Mouse (Mus musculus) neutrophil, adult 5-6 weeks (primary cell): Measurements from ENCODE around the gene Dynlrb2. TPM values are rescaled to one million over a fixed set of nuclear protein-coding genes. Genes with fewer than 3 reads are reported as not detected.

Experiments used
- ATAC-seq: fragments of 151-379, 151-347 bp; 2 replicates; pipeline ENCODE4 v1.8.0; 2017; ENCODE audit warnings: mild to moderate bottlenecking, moderate TSS enrichment; ENCODE audit not compliant: insufficient number of reproducible peaks, poor library complexity, low FRiP score, severe bottlenecking; ENCODE audit errors: extremely low read depth
- total RNA-seq: library from RNA; stranded (forward); fragments of 200-1000 nt; gene quantifications from 2 replicates; pipeline ENCODE4 v1.2.3, GENCODE M21; 2017

Dynlrb2 gene
- total RNA-seq, 1 experiment from 2014 or later, result 1.0 TPM

DNA sequence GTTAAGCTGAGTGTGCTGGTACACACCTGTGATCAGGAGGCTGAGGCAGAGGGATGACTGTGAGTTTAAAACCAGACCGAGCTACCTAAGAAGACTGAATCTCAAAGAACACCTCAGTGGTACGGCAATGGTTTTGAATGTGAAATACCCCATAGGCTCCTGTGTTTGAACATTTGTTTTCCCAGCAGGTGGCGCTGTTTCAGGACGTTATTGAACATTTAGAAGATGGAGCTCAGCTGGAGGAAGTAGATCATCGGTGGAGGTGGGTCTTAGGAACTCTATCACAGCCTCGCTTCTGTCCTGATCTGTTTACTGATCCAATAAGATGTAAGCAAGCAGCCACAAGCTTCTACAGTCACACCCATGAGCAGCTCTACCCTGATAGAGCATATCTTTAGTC lies 28.3 kb downstream of the Dynlrb2 start:
- no peak for ATAC-seq

- no peak for ATAC-seq
These were observed 32.0 kb downstream of the Dynlrb2 start for GRCm38 (mm10) chr8:116536786-116537185.

- ATAC-seq, result no peak
These were observed 34.0 kb downstream of the Dynlrb2 start for GRCm38 (mm10) chr8:116538763-116539162.

DNA sequence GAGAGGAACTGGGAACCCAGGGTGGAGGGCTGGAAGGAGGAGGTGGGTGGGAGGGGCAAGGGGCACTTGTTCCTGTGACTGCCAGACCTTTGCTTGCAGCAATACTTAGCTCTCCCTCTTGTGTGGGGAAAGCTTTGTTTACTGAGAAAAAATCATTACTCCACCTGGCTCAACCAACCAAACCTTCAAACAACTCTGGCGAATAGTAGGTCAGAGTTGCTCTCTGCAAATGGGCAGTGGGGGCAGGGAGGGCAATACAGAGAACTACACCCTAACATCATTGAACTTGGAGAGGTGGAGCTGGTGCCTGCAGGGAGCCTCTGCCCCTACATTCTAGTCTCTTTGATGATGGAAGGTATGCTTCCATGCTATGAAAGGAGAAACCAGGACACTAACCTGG lies 35.4 kb downstream of the Dynlrb2 start:
- no peak for ATAC-seq

DNA sequence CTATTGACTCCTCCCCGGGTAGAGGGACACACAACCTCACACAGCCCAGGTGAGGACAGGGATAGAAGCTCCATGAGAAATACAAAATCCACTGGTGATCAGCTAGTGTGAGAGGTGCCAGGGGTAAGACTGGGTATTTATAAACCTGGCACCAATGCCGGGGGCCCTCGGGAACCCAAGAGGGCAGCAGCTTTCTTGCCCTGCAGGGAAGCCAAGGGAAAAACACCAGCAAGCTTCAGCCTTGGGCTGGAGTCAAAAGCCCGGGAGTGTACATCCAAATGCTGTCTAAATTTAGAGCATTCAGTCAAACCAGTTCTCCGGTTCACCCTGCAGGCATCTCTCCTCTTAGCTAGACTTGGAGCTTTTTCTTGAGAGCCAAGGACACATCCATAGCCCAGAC lies 38.1 kb downstream of the Dynlrb2 start:
- ATAC-seq, result no peak

DNA sequence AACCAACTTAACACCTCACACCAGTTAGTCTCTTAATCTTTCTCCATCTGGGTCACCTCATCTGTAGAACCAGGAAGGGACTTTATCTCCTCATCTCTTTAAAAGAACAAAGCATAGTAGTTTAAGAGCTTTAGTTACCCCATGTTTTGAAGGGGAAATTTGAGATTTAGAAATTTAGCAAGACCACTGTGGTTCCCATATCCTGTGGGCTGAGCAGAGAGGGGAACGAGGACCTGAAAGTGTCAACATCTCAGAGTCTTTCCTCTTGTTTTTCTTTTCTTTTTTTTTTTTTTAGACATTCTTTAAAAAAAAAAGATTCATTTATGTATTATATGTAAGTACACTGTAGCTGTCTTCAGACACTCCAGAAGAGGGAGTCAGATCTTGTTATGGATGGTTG lies 38.6 kb downstream of the Dynlrb2 start:
- ATAC-seq, result no peak

DNA sequence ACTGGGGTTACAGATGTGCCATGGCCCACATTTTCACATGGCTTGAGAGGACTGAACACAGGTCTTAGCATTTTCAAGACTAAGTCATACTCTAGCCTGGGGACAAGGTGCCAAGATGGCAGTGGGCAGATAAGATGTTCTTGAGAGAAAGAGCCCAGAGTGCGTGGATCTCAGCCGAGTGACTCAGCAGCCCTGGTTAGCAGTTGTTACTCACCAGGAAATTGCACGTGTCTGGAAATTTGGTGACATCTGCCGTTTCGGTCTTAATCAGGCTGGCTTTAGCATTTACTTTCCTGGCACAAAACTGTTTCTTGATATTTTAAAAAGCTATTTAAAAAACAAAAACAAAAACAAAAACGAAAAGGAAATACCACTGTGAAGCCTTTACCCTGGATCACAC lies 47.5 kb downstream of the Dynlrb2 start:
- no peak for ATAC-seq

- ATAC-seq, result no peak
These were observed 48.0 kb downstream of the Dynlrb2 start for GRCm38 (mm10) chr8:116552778-116553177.

Other genes starting within 250 kb of the Dynlrb2 start
- 9.0 and 13.3 TPM in 2 replicates for gene Cdyl2, start 228.0 kb downstream of the Dynlrb2 start, total RNA-seq